Mouse (Mus musculus): ENCODE measurements at regions not wholly inside any gene's neighbourhood (a gene's known extent, or its start where the extent isn't known, plus 50 kb on each side); places are given as distances from the start of the nearest gene placed in this dataset.

DNA sequence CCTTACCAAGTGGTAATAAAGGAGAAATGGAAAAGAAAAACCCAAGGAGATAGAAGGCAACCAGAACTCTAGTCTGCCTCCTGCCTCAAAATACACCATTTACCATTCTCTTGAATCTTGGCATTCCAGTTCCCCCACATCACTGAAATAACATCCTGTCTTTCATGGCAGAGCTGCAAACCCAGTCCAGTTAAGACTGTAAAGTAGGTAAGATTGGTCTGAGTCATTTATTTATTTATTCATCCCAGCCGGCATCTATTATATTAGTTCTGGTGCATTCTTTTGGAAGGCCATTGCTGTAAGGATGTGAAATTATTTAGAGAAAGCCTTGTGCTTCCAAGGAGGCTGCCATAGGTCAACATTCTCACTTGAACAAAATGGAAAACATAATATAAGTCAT is 107.9 kb upstream of the Pja2 start:
- no peak for TF ChIP-seq CTCF (IDR thresholded peaks at IDR 0.05)
- TF ChIP-seq EP300 (IDR thresholded peaks at IDR 0.05): no peak

All from lung, postnatal 0 days (tissue).